Mouse (Mus musculus) hindbrain, embryonic 15.5 days (tissue): ENCODE results near the gene Elmo1. TPM values are rescaled to one million over a fixed set of nuclear protein-coding genes. Genes with fewer than 3 reads are reported as not detected.

Experiments used
- ATAC-seq: fragments of 200-750 bp; cut with Nextera tagmentation; 2 replicates; pipeline ENCODE4 v1.8.0; 2017; ENCODE audit warnings: low read depth, moderate number of reproducible peaks, moderate TSS enrichment; ENCODE audit not compliant: low FRiP score
- H3K27ac ChIP-seq: fragments of 300-500 bp; sonication (generic); replicated peaks from 2 replicates; pipeline ENCODE4 v1.5.1; 2015; ENCODE audit warnings: mild to moderate bottlenecking, inconsistent platforms
- H3K27me3 ChIP-seq: fragments of 300-500 bp; sonication (generic); 2 replicates; pipeline ENCODE4 v1.6.1; 2015; ENCODE audit warnings: control low read depth, inconsistent platforms
- H3K36me3 ChIP-seq: fragments of 300-500 bp; sonication (generic); 2 replicates; pipeline ENCODE4 v1.6.1; 2015; ENCODE audit warnings: control low read depth, inconsistent platforms
- H3K4me1 ChIP-seq: fragments of 300-500 bp; sonication (generic); replicated peaks from 2 replicates; pipeline ENCODE4 v1.6.1; 2015; ENCODE audit warnings: control low read depth, inconsistent platforms
- H3K4me2 ChIP-seq: fragments of 300-500 bp; sonication (generic); 2 replicates; pipeline ENCODE4 v1.6.1; 2015; ENCODE audit warnings: moderate library complexity, mild to moderate bottlenecking, inconsistent platforms
- H3K4me3 ChIP-seq: fragments of 300-500 bp; sonication (generic); 2 replicates; pipeline ENCODE4 v1.5.1; 2015; ENCODE audit warnings: mild to moderate bottlenecking, inconsistent platforms
- H3K9ac ChIP-seq: fragments of 300-500 bp; sonication (generic); 2 replicates; pipeline ENCODE4 v1.6.1; 2015; ENCODE audit warnings: inconsistent platforms
- H3K9me3 ChIP-seq: fragments of 300-500 bp; sonication (generic); 2 replicates; pipeline ENCODE4 v1.6.1; 2016; ENCODE audit warnings: control low read depth, inconsistent platforms
- WGBS: fragments of 180-500 bp; shearing (Covaris S2); methylation state at CpG from one replicate; pipeline ENCODE4 v1.1.7; 2015; 5-methylcytosine and 5-hydroxymethylcytosine counted together
- polyA plus RNA-seq: library from polyadenylated mRNA; unstranded; fragments of >200 nt; fragmentation: Nextera tagmentation; extraction: Ambion mirVana; gene quantifications from 2 replicates; pipeline ENCODE4 v1.2.1, GENCODE M21; 2015

Gene Elmo1
- polyA plus RNA-seq, 1 experiment from 2014 or later = 47.9 TPM

- Histone ChIP-seq H3K9ac (no peak overlapping the region), H3K4me3 (no peak overlapping the region), H3K9me3 (no peaks in the 10 kb centered on the region), H3K36me3 (no peaks in the 10 kb centered on the region), H3K27ac (no peak overlapping the region; the same call in 1 of the 2 replicates), H3K4me1 (no peaks in the 10 kb centered on the region), H3K4me2 (no peak overlapping the region), H3K27me3 (no peaks in the 10 kb centered on the region)
- 48% methylated on average over 8 of the region's 8 CpGs for WGBS
- ATAC-seq = no peak
These were observed 466.8 kb downstream of the Elmo1 start for GRCm38 (mm10) chr13:20557156-20557555.

DNA sequence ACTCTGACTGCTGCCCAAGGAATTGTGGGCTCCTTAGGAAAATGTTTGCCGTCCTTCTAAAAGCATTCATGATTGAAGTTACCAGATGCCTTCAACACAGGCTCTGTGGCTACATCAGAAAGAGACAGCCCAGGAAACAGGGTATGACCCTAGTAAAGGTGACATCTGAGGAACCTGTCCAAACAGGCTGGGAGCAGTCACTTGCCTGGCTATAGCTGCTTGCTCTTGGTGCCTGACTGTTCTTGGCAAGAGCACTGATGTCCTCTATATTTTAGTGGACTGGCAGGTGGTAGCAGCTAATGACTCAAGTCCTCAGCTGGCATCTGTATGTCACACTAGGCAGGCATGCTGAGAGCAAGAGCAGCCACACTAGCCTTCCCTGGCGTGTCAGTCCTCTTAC lies 468.0 kb downstream of the Elmo1 start:
- no peak overlapping the region for H3K4me3 ChIP-seq
- no peaks in the 10 kb centered on the region for H3K36me3 ChIP-seq
- no peaks in the 10 kb centered on the region for H3K4me1 ChIP-seq
- no peak overlapping the region for H3K4me2 ChIP-seq
- no peak overlapping the region for H3K9ac ChIP-seq
- no peaks in the 10 kb centered on the region for H3K9me3 ChIP-seq
- H3K27ac ChIP-seq = no peak overlapping the region
- WGBS = 86% methylated on average over 2 of the region's 2 CpGs
- no peaks in the 10 kb centered on the region for H3K27me3 ChIP-seq
- no peak for ATAC-seq

DNA sequence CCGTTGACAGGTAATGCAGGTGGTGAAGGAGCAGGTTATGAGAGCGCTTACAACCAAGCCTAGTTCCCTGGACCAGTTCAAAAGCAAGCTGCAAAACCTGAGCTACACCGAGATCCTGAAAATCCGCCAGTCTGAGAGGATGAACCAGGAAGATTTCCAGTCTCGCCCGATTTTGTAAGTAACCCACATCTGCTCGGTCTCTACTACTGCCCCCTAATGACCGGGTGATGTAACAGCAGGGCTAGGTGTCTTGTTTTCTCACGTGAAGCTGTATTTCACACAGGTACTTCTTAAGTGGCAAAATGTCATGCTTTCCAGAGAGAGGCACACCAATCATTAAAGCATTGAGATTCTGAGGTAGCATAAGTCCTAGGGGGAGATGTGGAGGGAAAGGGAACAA lies 474.0 kb downstream of the Elmo1 start:
- 0 out of 2 replicates have a peak, but pooled peaks cover 4% of the 10 kb centered on the region for H3K36me3 ChIP-seq
- no peak overlapping the region for H3K4me3 ChIP-seq
- no peak for ATAC-seq
- H3K27me3 ChIP-seq = no peaks in the 10 kb centered on the region
- 90% methylated on average over 9 of the region's 9 CpGs for WGBS
- no peaks in the 10 kb centered on the region for H3K9me3 ChIP-seq
- no peak overlapping the region for H3K4me2 ChIP-seq
- no peak overlapping the region for H3K9ac ChIP-seq
- H3K27ac ChIP-seq = no peak overlapping the region
- H3K4me1 ChIP-seq = no peaks in the 10 kb centered on the region

DNA sequence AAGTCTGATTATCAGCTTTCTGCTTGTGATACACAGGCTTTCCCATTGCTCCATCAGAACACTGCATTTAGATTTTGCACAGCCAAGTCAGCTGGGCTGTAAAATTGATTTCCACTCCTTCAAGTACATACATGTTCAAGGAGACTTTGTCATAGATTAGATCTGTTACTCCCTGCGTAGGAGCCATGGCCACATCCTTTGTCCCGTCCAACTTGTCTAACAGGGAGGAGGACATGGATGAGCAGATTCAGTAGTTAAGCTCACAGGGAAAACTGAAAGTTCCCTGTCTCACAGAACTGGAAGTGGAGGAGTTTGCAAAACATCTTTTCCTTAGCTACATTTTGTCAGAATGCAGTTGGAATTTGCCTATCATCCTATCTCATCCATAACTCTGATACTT lies 484.8 kb downstream of the Elmo1 start:
- Histone ChIP-seq H3K27me3 (no peaks in the 10 kb centered on the region), H3K9me3 (no peaks in the 10 kb centered on the region), H3K4me3 (no peak overlapping the region), H3K4me1 (no peaks in the 10 kb centered on the region), H3K27ac (no peak overlapping the region), H3K36me3 (peaks cover 18% of the 10 kb centered on the region), H3K4me2 (no peak overlapping the region), H3K9ac (no peak overlapping the region)
- WGBS = 99% methylated on average over 2 of the region's 2 CpGs
- no peak for ATAC-seq

DNA sequence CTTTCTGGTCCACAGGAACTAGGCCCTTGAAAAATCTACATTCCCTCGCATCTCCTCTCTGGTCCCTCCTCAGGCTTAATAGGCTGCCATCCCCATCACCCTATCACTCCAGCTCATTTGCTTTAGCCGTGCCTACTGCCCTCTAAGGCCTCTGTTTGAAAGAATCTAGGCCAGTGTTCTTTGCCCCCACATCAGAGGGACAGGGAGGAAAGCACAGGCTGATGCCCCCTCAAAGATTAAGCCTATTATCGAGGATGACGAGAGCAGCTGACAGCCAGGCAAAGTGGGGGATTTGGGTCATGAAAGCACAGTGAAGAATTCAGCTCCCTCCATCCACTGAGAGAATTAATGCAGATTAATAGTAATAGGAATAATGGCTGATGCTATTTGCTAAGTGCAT lies 495.5 kb downstream of the Elmo1 start:
- H3K4me2 ChIP-seq = no peak overlapping the region
- no peaks in the 10 kb centered on the region for H3K9me3 ChIP-seq
- 71% methylated on average over 4 of the region's 4 CpGs for WGBS
- no peak overlapping the region for H3K4me3 ChIP-seq
- no peaks in the 10 kb centered on the region for H3K4me1 ChIP-seq
- H3K27ac ChIP-seq = no peak overlapping the region
- ATAC-seq = no peak
- peaks cover 5% of the 10 kb centered on the region; the same call in 1 of the 2 replicates for H3K36me3 ChIP-seq
- H3K27me3 ChIP-seq = no peaks in the 10 kb centered on the region
- no peak overlapping the region for H3K9ac ChIP-seq

- Histone ChIP-seq H3K9me3 (no peaks in the 10 kb centered on the region), H3K4me1 (no peaks in the 10 kb centered on the region), H3K4me3 (no peak overlapping the region), H3K27me3 (no peaks in the 10 kb centered on the region), H3K9ac (no peak overlapping the region), H3K36me3 (peaks cover 5% of the 10 kb centered on the region; the same call in 1 of the 2 replicates), H3K27ac (no peak overlapping the region), H3K4me2 (no peak overlapping the region)
- WGBS = 81% methylated on average over 3 of the region's 3 CpGs
- ATAC-seq = no peak
These were observed 496.1 kb downstream of the Elmo1 start for GRCm38 (mm10) chr13:20586462-20586861.

GRCm38 (mm10) chr13:20590983-20591382 lies 500.6 kb downstream of the Elmo1 start:
- H3K27ac ChIP-seq = no peak overlapping the region
- no peaks in the 10 kb centered on the region for H3K4me1 ChIP-seq
- no peaks in the 10 kb centered on the region for H3K9me3 ChIP-seq
- H3K36me3 ChIP-seq = no peaks in the 10 kb centered on the region
- no peak overlapping the region for H3K4me3 ChIP-seq
- 72% methylated on average over 4 of the region's 4 CpGs for WGBS
- ATAC-seq = no peak
- no peak overlapping the region for H3K4me2 ChIP-seq
- no peak overlapping the region for H3K9ac ChIP-seq
- no peaks in the 10 kb centered on the region for H3K27me3 ChIP-seq

DNA sequence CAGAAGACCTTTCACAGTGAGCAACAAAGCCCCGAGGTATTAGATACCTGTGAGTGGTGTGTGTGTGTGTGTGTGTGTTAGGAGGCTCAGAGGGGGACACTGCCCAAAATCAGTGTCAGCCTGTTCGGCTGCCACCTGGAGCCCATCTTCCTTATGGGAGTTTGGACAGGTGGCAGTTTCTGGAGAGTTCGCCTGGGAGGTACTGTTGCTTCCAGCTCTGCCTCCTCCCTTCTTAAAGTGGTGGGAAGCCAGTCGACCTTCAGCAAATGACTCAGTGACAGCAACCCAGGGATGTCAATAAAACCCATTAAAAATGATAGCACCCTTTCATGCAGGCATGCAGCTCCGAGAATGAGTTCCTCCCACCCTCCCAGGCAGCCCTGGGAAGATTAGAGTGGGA lies 506.9 kb downstream of the Elmo1 start:
- Histone ChIP-seq H3K9ac (no peak overlapping the region), H3K9me3 (no peaks in the 10 kb centered on the region), H3K36me3 (no peaks in the 10 kb centered on the region), H3K27ac (no peak overlapping the region), H3K27me3 (no peaks in the 10 kb centered on the region), H3K4me2 (no peak overlapping the region), H3K4me1 (no peaks in the 10 kb centered on the region), H3K4me3 (no peak overlapping the region)
- 61% methylated on average over 5 of the region's 5 CpGs for WGBS
- no peak for ATAC-seq

DNA sequence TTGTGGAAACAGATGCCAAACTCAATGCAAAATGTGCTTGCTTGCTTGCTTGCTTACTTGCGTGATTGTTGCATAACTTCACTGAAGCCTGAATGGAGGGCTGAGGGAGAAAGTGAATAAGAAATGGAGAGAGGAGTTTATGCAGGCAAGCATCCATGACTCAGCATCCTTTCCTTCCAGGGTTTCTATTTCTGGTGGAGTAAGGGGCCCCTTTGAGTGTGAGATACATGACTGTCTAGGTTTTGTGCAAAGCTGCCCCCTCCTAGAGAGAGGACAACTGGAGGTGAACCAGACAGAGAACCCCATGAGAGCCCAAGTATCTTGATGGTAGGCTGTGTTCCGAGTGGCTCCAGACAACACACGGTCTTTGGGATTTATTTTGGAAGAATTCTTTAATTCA lies 508.2 kb downstream of the Elmo1 start:
- no peak for ATAC-seq
- no peaks in the 10 kb centered on the region for H3K36me3 ChIP-seq
- H3K9me3 ChIP-seq = no peaks in the 10 kb centered on the region
- no peak overlapping the region for H3K27ac ChIP-seq
- H3K9ac ChIP-seq = no peak overlapping the region
- 91% methylated on average over 3 of the region's 3 CpGs for WGBS
- no peak overlapping the region for H3K4me3 ChIP-seq
- H3K4me2 ChIP-seq = no peak overlapping the region
- no peaks in the 10 kb centered on the region for H3K4me1 ChIP-seq
- no peaks in the 10 kb centered on the region for H3K27me3 ChIP-seq

DNA sequence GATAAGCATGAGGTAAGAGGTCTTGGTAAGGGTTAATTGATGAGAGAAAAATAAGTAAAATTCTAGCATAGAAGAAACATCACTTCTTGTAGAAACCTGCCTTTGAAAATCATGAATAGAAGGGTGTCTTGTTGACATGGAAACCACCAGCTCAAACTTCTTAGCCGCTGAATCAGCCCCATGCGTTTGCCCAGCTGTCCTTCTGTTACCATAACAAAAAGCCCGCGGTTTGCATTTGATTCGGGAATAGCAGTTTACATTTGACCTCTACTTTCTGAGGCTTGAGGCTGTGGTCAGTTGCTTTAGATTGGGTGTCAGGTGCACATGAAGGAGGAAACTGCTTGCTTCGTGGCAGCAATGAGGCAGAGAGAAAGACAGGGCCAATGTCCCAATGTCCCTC lies 509.9 kb downstream of the Elmo1 start:
- Histone ChIP-seq H3K4me1 (no peaks in the 10 kb centered on the region), H3K36me3 (no peaks in the 10 kb centered on the region), H3K27ac (no peak overlapping the region), H3K4me2 (no peak overlapping the region), H3K27me3 (no peaks in the 10 kb centered on the region), H3K4me3 (no peak overlapping the region), H3K9me3 (no peaks in the 10 kb centered on the region), H3K9ac (no peak overlapping the region)
- ATAC-seq = no peak
- 17% methylated on average over 6 of the region's 6 CpGs for WGBS

- WGBS = 83% methylated on average over 1 of the region's 1 CpGs
- H3K4me3 ChIP-seq = no peak overlapping the region
- no peak overlapping the region for H3K9ac ChIP-seq
- H3K36me3 ChIP-seq = peaks cover 5% of the 10 kb centered on the region; the same call in 1 of the 2 replicates
- H3K9me3 ChIP-seq = no peaks in the 10 kb centered on the region
- H3K27me3 ChIP-seq = no peaks in the 10 kb centered on the region
- no peaks in the 10 kb centered on the region for H3K4me1 ChIP-seq
- no peak for ATAC-seq
- H3K4me2 ChIP-seq = no peak overlapping the region
- no peak overlapping the region for H3K27ac ChIP-seq
These were observed 511.0 kb downstream of the Elmo1 start for GRCm38 (mm10) chr13:20601421-20601820.

DNA sequence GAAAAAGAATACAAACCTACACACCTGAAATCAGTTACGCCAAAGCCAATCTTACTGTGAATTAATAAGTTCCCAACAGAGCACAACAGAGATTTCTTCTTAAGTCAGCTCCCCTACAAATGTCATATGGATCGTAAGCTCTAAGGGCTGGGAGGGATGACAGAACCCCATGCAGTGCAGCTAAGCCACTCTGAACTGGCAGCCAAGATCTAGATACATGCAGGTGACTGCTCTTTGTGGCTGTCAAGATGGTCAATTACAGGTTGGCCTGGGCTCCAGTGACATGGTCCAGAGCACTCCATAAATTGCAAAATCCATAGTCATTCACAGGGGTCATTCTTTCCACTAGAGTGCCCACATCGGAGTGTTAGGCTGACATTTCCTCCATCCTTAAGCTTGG lies 516.5 kb downstream of the Elmo1 start:
- peaks cover 5% of the 10 kb centered on the region for H3K36me3 ChIP-seq
- H3K4me3 ChIP-seq = no peak overlapping the region
- no peak overlapping the region for H3K4me2 ChIP-seq
- no peaks in the 10 kb centered on the region for H3K27me3 ChIP-seq
- no peak; the same call in 1 of the 2 replicates for ATAC-seq
- no peaks in the 10 kb centered on the region for H3K9me3 ChIP-seq
- no peak overlapping the region for H3K9ac ChIP-seq
- peaks cover 10% of the 10 kb centered on the region; the same call in 1 of the 2 replicates for H3K4me1 ChIP-seq
- no peak overlapping the region for H3K27ac ChIP-seq
- WGBS = 73% methylated on average over 3 of the region's 3 CpGs

DNA sequence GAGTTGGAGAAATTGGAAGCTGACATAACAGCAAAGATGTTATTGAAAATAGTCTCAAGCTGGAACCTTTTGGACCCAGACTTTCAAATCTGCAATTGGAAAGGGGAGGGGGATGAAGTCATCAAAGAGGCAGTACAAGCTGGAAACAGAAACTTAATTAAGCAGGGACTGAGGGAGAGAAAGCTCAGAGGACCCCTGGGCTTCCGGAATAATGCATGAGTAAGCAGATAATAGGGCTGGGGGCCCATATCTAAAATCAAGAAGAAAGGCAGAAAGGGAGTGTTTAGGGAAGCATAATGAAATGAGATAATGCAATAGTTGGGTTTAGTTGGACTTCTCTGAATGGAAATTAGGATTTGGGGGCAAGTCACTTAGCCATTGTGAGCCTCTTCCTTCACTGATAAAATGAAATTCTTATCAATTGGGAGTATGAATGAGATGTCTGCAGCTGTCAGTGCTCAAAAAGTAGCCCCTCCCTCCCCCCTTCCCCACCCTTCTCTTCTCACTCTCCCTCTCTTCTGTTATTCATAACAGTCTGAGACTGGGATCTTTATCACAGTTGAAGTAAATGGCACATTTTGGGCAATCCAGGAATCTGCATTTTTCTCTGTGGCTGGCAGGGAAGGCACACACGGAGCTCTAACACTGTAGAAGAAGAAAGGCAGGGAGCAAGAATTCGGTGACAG lies 518.8 kb downstream of the Elmo1 start:
- 9% methylated on average over 3 of the region's 3 CpGs for WGBS
- no peak overlapping the region for H3K4me2 ChIP-seq
- no peak overlapping the region for H3K4me3 ChIP-seq
- H3K27ac ChIP-seq = 0 out of 2 replicates have a peak overlapping the region, but pooled peaks have one; percentile 1
- peaks cover 16% of the 10 kb centered on the region for H3K4me1 ChIP-seq
- no peak overlapping the region for H3K9ac ChIP-seq
- H3K36me3 ChIP-seq = peaks cover 5% of the 10 kb centered on the region
- ATAC-seq = peak; percentile 68
- no peaks in the 10 kb centered on the region for H3K27me3 ChIP-seq
- no peaks in the 10 kb centered on the region for H3K9me3 ChIP-seq
